Comparison of ENCODE assay signal across 21 mouse cellular contexts in genomic region chr3:153783928-153784570, GRCm38 (mm10). TPM values are rescaled to one million over a fixed set of nuclear protein-coding genes. Genes with fewer than 3 reads are reported as not detected.
DNase-seq lines count a peak whose midpoint lies in the region; ATAC-seq lines count a peak whose summit lies in the region.
"Had no signal": no experiment of that assay in that cellular context is flagged by ENCODE, and none has a peak within 500 bp of the region (broad histone marks: within the 10 kb centered on the region; RNA-seq: fewer than 3 reads in every experiment).

No protein-coding gene starts in this region.

- no peaks in the 10 kb centered on the region for H3K9me3 ChIP-seq in kidney, embryonic 14.5 days (ENCODE audit: control insufficient read depth, low read length)
- H3K9me3 ChIP-seq in lung, embryonic 16.5 days (ENCODE audit: control insufficient read depth, low read length), result no peaks in the 10 kb centered on the region
- H3K9me3 ChIP-seq: embryonic facial prominence, embryonic 10.5 days; forebrain, embryonic 13.5 days; heart, embryonic 15.5 days; limb, embryonic 12.5 days; liver, embryonic 15.5 days; midbrain, embryonic 15.5 days had no signal

- H3K4me1 ChIP-seq in kidney, embryonic 14.5 days (ENCODE audit: control insufficient read depth, insufficient read depth, low read length), result peaks cover 24% of the 10 kb centered on the region
- H3K4me1 ChIP-seq in lung, embryonic 16.5 days (replicated peaks; ENCODE audit: control insufficient read depth, insufficient read depth, low read length), result peaks cover 3% of the 10 kb centered on the region; the same call in 1 of the 2 replicates
- H3K4me1 ChIP-seq: limb, embryonic 12.5 days had no signal

- 40% methylated on average over 8 of the region's 8 CpGs for WGBS in kidney, embryonic 14.5 days
- WGBS in lung, embryonic 16.5 days, result 47% methylated on average over 8 of the region's 8 CpGs
- WGBS in large intestine, adult 2 months, result 24% methylated on average over 8 of the region's 8 CpGs

- H3K27me3 ChIP-seq in kidney, embryonic 14.5 days (ENCODE audit: control insufficient read depth, insufficient read depth, low read length), result no peaks in the 10 kb centered on the region
- H3K27me3 ChIP-seq in lung, embryonic 16.5 days (ENCODE audit: control insufficient read depth, insufficient read depth, low read depth, low read length), result no peaks in the 10 kb centered on the region
- H3K27me3 ChIP-seq: forebrain, embryonic 13.5 days; limb, embryonic 12.5 days; liver, embryonic 15.5 days; midbrain, embryonic 15.5 days had no signal

- no peak overlapping the region for H3K4me3 ChIP-seq in kidney, embryonic 14.5 days (ENCODE audit: low read length)
- H3K4me3 ChIP-seq in lung, embryonic 16.5 days (ENCODE audit: low read length), result no peak overlapping the region
- H3K4me3 ChIP-seq: embryonic facial prominence, embryonic 10.5 days; forebrain, embryonic 13.5 days; heart, embryonic 15.5 days; limb, embryonic 12.5 days; liver, embryonic 15.5 days; midbrain, embryonic 15.5 days had no signal

- H3K36me3 ChIP-seq in kidney, embryonic 14.5 days (ENCODE audit: control insufficient read depth, insufficient read depth, low read length), result no peaks in the 10 kb centered on the region
- no peaks in the 10 kb centered on the region for H3K36me3 ChIP-seq in lung, embryonic 16.5 days (ENCODE audit: control insufficient read depth, insufficient read depth, low read length)
- H3K36me3 ChIP-seq: embryonic facial prominence, embryonic 10.5 days; heart, embryonic 15.5 days; limb, embryonic 12.5 days; liver, embryonic 15.5 days; midbrain, embryonic 15.5 days had no signal

- peak overlapping the region; percentile 51; the same call in 1 of the 2 replicates for H3K27ac ChIP-seq in kidney, embryonic 14.5 days (ENCODE audit: low read depth, low read length)
- H3K27ac ChIP-seq in lung, embryonic 16.5 days (ENCODE audit: low read length), result peak overlapping the region; percentile 76
- H3K27ac ChIP-seq: embryonic facial prominence, embryonic 10.5 days; forebrain, embryonic 13.5 days; limb, embryonic 12.5 days; liver, embryonic 15.5 days; midbrain, embryonic 15.5 days had no signal

- 0 out of 2 replicates have a peak overlapping the region, but pooled peaks have one; percentile 12 for H3K4me2 ChIP-seq in kidney, embryonic 14.5 days (replicated peaks; ENCODE audit: low read depth, low read length)
- no peak overlapping the region for H3K4me2 ChIP-seq in lung, embryonic 16.5 days (ENCODE audit: low read depth, low read length)
- H3K4me2 ChIP-seq: forebrain, embryonic 13.5 days; limb, embryonic 12.5 days; liver, embryonic 15.5 days; midbrain, embryonic 15.5 days had no signal

- peak; percentile 81 for ATAC-seq in kidney, embryonic 14.5 days (ENCODE audit: low FRiP score, low TSS enrichment)
- ATAC-seq in lung, embryonic 16.5 days (ENCODE audit: low read depth), result no peak
- ATAC-seq: forebrain, embryonic 13.5 days; midbrain, embryonic 15.5 days had no signal

- H3K9ac ChIP-seq in kidney, embryonic 14.5 days (ENCODE audit: low read depth, low read length), result no peak overlapping the region
- no peak overlapping the region for H3K9ac ChIP-seq in lung, embryonic 16.5 days (ENCODE audit: low read length)
- H3K9ac ChIP-seq: forebrain, embryonic 13.5 days; heart, embryonic 15.5 days; limb, embryonic 12.5 days; liver, embryonic 15.5 days; midbrain, embryonic 15.5 days had no signal

- no peak for DNase-seq in kidney, postnatal 25 days
- DNase-seq in lung, postnatal 10 days, result no peak
- DNase-seq in large intestine, adult 2 months (ENCODE audit: low read depth, low spot score), result peak; percentile 50
- DNase-seq in gastrocnemius, postnatal 36 days, result no peak
- DNase-seq in cerebellum, adult 11 months, result no peak
- DNase-seq: adrenal gland, adult 8-10 months; cerebellum, postnatal 36 days; heart, adult 18-20 months; kidney, adult 11 months; layer of hippocampus, adult 9-11 months; thymus, postnatal 25 days had no signal

- intact Hi-C loops in gastrocnemius, postnatal 36 days (cut with DNase I), result no loop called here

RNA-seq across cellular contexts. Expression of gene St6galnac3, which starts 59.1 kb away (rescaled TPM):
- 51.6 and 63.8 TPM in 2 replicates for polyA plus RNA-seq in kidney, embryonic 14.5 days (2014; fragmentation: Nextera tagmentation; extraction: Ambion mirVana)
- polyA plus RNA-seq in lung, embryonic 16.5 days (2015; fragmentation: Nextera tagmentation; extraction: Ambion mirVana), result 28.4 and 33.8 TPM in 2 replicates
- polyA plus RNA-seq in large intestine, adult 2 months (2012; rRNA removed), result 0.55 and 1.2 TPM in 2 replicates
- total RNA-seq in gastrocnemius, postnatal 36 days (2021), result 1 to 10 TPM; 1.0 to 4.0 TPM

RNA-seq across cellular contexts. Expression of gene Asb17, which starts 60.0 kb away (rescaled TPM):
- polyA plus RNA-seq in kidney, embryonic 14.5 days (2014; fragmentation: Nextera tagmentation; extraction: Ambion mirVana), result not detected in 2 replicates
- 0.09 TPM in 1 of 2 replicates, not detected in the other for polyA plus RNA-seq in lung, embryonic 16.5 days (2015; fragmentation: Nextera tagmentation; extraction: Ambion mirVana)
- not detected in 2 replicates for polyA plus RNA-seq in large intestine, adult 2 months (2012; rRNA removed)
- not detected for total RNA-seq in gastrocnemius, postnatal 36 days (2021)
- total RNA-seq: adrenal gland, adult 8-10 months; heart, adult 18-20 months; left cerebral cortex, adult 8-10 months; neutrophil, adult 5-6 weeks had no signal
- polyA plus RNA-seq: forebrain, embryonic 13.5 days had no signal

Comparison
In these comparisons a context has a peak if more than half of its experiments do, and no peak if none do; other contexts are left out.
1. RNA of gene St6galnac3, which starts 59.1 kb away (polyA plus RNA-seq): 51.6 to 63.8 TPM in kidney, embryonic 14.5 days and 28.4 to 33.8 TPM in lung, embryonic 16.5 days; 0.55 to 1.2 TPM in large intestine, adult 2 months; every median in the first group is over 10 times any median in the second.